Mouse (Mus musculus): ENCODE measurements around the gene Ankrd53. TPM values are rescaled to one million over a fixed set of nuclear protein-coding genes. Genes with fewer than 3 reads are reported as not detected.

Gene Ankrd53
- total RNA-seq (2015; ENCODE audit: low replicate concordance) (not detected in 2 replicates), total RNA-seq (2017; ENCODE audit: low replicate concordance) (not detected in 2 replicates)

DNA sequence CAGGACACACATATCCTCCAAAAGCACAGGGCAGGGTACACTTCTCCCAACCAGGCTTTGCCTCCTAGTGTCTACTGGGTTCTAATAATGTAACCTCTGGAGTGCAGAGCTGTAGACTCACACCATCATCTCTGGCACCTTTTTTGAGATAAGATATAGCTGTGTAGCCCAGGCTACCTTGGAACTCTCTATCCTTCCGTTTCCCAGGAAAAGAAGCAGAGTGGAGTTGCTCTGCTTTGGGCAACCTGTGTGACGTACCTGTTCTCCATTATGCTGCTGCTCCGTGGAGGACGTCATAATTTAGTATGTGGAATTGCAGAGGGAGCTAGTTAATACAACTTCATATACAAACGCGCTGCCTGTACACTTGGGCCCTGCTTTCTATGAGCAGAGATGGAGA is at the start of gene Ankrd53:
Gene Ankrd53 (plus strand): TSS at position 301 of the 400 bp plus-strand sequence.
- no peak for ATAC-seq (replicated peaks; ENCODE audit: low FRiP score, poor library complexity, severe bottlenecking)

DNA sequence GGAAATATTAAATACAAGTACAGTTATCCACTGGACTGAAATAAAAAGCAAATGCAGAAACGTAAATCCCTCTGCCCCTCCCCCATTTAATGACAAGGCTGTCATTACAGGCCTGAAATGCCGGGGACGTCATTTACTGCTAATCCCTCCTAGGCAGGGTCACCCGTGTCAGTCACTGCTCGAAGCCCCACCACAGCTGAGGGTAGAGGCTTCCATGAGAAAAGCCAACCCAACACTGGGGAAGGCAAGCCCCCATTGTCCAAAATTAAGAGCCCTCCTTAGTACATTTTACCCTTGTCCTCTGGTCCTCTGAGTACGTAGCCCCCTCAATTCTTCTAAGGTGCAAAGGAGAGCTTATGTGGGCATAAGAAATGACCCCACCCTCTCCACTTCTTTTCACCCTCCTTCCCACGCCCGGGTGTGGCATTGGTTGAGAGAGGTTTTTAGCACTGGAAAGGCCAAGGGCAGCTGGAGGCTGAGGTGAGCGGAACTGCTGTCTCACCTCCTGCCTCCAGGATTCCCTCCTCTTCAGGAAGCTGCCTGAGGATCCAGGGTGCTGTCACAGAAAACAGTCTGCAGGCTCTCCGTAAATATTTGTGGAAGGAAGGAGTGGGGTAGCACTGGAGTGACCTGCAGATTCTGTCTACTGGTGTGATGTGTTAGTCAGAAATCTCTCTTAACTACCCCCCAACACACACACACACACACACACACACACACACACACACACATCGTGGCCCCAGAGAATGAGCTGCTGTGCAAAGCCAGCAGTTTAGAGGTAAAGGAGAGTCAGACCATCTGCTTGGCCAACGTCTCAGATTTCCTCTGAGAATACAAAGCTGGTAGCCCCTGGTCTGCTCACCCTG is 48.9 kb upstream of the Ankrd53 start:
- ATAC-seq (replicated peaks; ENCODE audit: low FRiP score, poor library complexity, severe bottlenecking) = no peak

DNA sequence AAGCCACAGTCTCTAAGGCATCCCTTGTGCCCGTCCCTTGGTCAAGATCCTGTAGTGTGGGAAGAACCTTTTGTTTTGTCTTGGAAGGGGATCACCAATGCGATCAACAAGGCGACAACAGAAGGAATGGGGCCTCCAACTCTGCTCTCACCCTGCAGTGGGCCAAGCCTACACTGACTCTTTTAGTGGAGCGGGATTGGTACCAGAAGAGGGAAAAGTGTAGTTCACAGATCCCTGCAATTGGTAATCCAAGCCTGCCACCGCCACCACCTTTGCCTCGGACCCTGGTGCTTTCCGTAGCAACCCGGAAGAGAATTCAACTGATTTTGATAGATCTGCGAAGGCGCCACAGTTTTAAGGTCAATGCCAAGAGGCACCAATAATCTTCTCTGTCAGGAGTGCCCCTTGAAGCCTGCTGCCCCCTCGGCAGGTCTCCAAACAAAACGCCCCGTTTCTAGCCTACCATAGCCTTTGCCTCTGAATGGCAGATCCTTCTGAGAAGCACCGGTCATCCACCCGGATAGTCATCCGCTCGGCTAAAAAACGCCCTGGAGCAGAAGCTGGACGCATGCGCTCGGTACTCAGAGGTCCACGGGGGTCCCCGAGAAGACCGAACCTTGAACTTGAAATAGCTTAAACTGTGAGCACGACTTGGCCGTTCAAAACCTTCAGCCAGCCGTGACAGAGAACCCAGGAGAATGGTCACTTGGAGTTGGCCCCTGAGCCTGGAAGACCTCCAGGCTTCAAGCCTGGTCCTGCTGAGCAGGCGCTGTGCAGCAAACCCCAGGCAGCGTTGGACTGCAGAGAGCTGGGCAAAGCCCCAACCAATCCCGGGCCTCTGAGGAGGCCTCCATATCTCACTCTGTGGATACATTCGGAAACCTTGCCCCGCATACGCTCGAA is 48.0 kb upstream of the Ankrd53 start:
- ATAC-seq (replicated peaks; ENCODE audit: low FRiP score, poor library complexity, severe bottlenecking) = no peak

DNA sequence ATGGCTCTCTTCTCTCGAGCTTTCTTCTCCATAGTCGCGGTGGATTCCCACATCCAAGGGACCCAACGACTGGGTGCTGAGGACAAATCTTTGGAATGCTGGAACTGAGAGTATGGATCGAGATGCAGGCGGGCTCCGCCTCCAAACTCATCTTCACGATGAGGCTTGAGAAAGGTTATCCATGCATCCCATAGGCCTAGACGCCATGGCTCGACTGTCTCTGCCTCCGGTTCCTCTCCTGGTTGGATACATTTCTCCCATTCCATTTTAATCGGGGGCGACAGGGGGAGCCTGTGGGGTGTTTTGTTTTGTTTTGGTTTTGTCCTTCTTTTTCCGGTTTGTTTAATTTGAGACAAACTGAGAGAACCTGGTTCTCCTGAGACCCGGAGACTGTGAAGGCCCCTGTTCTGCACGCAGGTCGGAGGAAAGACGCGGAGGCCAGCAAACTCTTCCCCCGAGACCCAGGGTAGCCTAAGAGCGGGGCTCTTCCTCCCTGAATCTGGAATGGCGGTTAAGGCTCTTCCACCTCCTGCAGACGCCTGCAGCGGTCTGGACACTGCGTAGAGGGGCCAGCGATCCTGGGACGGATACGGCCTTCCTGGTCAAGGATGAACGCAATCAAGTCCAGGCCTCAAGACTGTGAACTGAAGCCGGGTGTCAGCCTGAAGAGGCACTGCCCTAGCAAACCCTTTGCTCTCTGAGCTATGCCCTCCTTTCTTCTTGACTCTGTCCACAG is 46.8 kb upstream of the Ankrd53 start:
- no peak for ATAC-seq (replicated peaks; ENCODE audit: low FRiP score, poor library complexity, severe bottlenecking)

DNA sequence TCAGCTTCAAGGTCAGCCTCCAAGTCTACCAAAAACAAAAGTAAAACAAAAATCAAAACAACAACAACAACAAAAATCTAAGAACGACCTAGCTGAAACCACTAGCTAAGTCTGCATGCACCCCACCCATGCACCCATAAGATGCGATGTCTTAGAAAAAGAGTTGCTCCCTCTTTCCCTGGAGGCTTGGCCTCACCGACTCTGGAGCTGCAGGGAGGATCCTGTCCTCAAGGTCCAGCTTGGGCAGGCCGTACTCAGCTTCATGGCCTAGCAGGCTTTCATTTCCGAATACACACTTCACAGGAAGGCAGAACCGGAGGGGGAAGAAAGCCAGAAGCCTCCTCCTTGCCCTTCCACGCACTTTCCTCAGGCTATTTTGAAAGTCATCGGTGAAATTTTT is 45.4 kb upstream of the Ankrd53 start:
- no peak for ATAC-seq (replicated peaks; ENCODE audit: low FRiP score, poor library complexity, severe bottlenecking)

DNA sequence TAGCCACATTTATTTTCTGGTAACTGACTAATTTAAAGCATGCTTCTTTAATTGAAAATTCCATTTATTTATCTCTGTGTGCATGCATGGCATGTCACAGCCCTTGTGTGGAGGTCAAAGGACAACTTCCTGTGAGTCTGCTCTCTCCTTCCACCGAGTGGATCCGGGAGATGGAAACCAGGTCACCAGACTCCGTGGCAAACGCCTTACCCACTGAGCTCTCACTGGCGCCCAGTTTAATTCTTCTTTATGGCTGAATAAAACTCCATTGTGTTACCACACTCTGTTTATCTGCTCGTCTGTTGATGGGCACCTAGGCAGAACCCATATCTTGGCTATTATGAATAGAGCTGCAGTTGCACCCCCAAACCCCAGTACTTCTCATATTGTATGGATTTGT is 39.9 kb upstream of the Ankrd53 start:
- no peak for ATAC-seq (replicated peaks; ENCODE audit: low FRiP score, poor library complexity, severe bottlenecking)

DNA sequence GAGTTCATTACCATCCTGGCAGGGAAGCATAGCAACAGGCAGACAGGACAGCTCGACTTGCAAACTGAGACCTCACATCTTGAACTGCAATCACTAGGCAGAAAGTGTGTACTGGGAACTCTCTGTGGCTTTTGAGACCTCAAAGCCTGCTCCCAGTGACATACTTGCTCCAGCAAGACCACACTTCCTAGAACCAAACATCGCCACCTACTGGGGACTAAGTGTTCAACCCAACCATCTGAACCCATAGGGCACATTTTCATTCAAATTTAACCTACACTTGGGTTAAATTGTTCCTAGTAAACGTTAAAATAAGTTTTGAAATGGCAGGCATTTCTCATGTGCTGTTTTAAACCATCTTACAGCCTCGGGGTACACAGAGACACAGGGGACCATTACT is 35.3 kb upstream of the Ankrd53 start:
- ATAC-seq (replicated peaks; ENCODE audit: low FRiP score, poor library complexity, severe bottlenecking) = no peak

DNA sequence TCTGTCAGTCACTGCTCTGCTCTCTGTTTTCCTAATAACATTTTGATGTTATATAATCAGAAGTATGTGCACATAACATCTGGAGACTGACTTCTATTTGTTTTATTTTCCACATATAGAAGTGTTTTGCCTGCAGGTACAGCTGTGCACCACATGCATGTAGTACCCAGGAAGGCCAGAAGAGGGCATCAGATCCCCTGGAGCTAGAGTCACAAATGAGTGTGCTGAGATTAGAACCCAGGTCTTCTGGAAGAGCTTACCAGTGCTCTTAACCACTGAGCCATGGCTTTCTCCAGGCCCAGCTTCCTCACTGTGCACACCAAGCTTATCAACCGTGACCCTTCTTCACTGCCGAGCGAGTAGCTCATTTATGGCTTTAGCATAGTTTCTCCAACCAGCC is 34.0 kb upstream of the Ankrd53 start:
- ATAC-seq (replicated peaks; ENCODE audit: low FRiP score, poor library complexity, severe bottlenecking) = peak; percentile 64; the same call in 1 of the 2 replicates

DNA sequence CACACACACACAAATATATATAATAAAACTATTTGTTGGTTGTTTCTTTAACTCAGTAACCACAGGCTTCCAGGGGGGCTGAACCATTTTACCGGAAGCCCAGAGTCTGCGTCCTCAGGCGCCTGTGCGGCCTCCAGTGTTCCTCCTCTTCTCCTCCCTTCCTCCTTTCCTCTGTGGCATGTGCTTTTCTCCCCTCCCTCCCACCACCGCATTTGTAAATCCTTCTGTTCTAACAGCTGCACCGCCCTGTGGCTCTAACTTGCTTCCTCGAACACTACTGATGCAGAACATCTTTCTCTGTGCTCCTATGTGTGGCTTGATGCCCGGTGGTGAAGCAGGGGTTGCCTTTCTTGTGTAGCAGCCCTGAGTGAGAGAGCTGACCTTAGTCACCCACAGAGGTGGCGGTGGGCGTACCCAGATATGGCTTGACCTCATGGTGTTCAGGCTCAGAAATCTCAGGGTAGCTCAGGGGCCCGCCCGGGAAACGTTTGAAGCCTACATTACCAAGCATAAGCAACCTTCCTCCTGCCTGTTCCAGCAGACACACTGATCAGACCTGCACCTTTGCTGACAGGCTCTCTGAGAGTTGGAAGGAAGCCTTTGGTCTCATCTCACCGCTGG is 33.0 kb upstream of the Ankrd53 start:
- no peak for ATAC-seq (replicated peaks; ENCODE audit: low FRiP score, poor library complexity, severe bottlenecking)

DNA sequence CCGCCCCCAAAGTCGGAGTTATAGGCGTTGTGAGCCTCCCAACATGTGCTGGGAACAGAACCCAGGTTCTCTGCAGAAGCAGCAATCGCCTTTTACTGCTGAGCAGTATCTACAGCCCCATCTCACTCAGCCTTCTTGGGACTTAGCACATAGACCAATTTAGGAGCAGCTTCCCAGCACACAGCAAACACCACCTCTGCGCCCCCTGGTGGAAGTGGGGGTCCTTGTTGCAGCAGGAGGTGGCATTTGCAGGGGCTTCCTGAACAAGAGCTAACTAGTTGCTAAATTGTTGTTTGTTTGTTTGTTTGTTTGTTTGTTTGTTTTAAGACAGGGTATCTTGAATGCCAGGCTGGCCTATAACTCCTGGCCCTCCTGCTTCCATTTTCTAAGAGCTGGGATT is 31.3 kb upstream of the Ankrd53 start:
- 0 out of 2 replicates have a peak, but pooled peaks have one; percentile 57 for ATAC-seq (replicated peaks; ENCODE audit: low FRiP score, poor library complexity, severe bottlenecking)

DNA sequence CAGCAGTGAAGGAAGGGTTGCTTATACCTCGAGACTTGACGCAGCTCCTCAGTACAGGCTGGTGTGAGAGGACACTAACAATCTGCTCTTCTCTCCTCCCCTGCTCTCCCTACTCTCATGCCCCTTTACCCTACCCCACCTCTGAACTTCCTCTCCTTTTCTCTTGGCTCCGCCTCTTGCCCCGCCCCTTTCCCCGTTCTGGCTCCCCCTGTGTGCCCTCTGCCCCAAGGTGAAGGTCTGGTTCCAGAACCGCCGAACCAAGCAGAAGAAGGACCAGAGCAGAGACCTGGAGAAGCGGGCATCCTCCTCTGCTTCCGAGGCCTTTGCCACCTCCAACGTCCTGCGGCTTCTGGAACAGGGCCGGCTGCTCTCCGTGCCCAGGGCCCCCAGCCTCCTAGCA is 25.1 kb upstream of the Ankrd53 start:
- ATAC-seq (replicated peaks; ENCODE audit: low FRiP score, poor library complexity, severe bottlenecking) = no peak

DNA sequence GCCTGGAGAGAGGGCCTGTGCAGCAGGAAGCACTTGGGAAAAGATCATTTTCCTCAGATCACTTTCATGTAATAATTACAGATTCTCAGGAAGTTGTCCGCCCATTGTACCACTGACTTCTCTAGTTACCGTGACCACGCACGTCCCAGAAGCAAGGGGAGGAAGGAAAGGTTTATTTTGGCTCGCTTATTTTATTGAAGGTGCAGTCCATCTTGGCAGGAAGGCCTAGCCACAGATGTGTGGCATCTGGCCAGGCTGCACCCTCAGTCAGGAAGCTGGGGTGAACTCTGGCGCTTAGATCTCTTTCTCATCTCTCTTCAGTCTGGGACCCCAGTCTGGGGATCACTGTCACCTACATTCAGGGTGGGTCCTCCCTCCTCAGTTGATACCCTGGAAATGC is 23.8 kb upstream of the Ankrd53 start:
- ATAC-seq (replicated peaks; ENCODE audit: low FRiP score, poor library complexity, severe bottlenecking) = no peak

DNA sequence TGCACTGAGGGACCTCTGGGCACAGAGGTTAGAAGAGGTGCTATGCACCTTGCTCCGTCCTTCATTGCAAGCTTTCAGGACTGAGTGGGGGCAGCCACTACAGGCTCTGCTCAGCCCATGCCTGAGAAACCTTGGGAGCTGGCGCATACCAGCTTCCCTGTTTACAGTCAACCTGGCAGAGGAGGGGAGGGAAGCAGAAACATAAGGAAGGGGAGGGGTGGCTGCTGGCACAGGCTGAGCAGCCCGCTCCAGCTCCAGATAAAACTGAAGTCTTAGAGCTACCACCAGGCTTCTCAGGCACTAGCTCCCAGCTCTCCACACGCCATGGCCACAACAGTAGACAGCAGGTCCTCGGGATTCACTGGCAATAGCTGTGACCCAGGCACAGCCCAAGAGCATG is 19.7 kb upstream of the Ankrd53 start, which contains the start of gene Atp6v1b1:
Gene Atp6v1b1 (plus strand): TSS at position 230 of the 400 bp plus-strand sequence.
- ATAC-seq (replicated peaks; ENCODE audit: low FRiP score, poor library complexity, severe bottlenecking) = no peak

DNA sequence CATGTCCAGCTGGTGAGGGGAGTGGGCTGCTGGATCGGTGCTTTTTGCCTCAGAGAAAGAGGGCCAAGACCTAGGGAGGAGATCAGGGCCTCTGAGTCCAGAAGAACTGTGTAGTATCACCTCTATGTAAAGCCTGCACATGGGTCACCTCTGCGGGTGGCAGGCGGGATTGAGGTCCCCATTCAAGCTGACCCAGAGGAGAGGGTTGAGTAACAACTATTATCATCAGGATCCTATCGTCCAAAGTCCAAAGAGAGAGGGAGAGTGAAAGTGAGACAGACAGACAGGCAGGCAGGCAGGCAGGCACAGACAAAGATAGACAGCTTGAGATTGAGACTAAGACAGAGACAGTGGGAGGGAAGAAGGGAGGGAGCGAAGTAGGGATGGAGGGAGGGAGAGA is 19.2 kb upstream of the Ankrd53 start:
- ATAC-seq (replicated peaks; ENCODE audit: low FRiP score, poor library complexity, severe bottlenecking) = no peak

DNA sequence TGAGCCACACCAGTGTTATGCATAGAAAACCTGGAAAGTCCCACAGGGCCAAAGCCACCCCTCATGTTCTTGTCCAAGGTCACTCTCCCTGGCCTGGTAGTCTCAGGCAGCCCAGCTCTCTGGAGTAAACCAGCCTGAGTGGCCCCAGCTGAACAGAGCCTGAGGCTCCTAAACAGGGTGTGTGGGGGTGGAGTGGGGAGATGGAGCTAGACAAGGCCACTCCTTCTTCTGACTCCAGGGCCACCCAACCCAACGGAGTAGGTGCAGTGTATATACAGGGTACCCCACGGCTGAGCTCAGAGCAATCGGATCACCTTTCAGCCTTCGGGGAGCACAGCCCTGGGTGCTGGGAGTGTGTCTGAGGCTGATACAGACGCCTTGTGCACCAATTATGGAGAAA is 18.3 kb upstream of the Ankrd53 start:
- no peak for ATAC-seq (replicated peaks; ENCODE audit: low FRiP score, poor library complexity, severe bottlenecking)

DNA sequence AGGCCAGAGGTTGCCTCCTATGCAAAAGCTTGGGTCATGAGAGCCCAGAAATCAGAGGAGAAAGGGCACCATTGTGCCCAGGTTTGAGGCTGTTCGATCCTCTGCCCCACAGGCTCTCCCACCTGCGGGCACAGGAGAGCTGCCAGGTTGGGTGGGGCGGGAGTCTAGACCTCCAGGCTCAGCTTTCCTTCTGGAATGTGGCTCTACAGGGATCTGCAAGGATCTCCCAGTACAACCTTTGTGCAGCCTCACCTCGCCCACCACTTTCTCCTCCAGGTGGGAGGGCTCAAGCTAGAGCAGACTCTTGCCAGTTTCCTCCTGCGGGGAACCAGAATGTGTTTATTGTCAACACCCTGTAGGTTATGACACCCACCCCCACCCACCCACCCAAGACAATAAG is 17.9 kb upstream of the Ankrd53 start:
- no peak for ATAC-seq (replicated peaks; ENCODE audit: low FRiP score, poor library complexity, severe bottlenecking)

DNA sequence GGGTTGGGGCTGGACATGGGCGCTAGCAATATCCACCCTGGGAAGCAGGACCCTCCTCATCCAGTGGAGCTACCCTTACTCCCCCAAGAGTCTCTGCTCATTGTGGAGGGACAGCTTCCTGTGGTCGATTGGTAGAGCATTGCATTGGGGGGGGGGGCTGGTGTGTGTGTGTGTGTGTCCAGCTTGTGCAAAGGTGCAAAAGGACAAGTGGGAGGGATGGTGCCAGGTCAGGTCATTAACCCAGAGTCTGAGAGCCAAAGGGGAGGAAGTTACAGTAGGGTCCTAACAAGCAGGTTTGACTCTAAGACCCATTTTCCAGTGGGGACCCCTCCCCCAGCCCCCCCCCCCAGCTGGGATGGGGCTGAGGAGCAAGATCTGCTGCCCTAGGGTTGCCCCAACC is 17.0 kb upstream of the Ankrd53 start:
- no peak for ATAC-seq (replicated peaks; ENCODE audit: low FRiP score, poor library complexity, severe bottlenecking)

DNA sequence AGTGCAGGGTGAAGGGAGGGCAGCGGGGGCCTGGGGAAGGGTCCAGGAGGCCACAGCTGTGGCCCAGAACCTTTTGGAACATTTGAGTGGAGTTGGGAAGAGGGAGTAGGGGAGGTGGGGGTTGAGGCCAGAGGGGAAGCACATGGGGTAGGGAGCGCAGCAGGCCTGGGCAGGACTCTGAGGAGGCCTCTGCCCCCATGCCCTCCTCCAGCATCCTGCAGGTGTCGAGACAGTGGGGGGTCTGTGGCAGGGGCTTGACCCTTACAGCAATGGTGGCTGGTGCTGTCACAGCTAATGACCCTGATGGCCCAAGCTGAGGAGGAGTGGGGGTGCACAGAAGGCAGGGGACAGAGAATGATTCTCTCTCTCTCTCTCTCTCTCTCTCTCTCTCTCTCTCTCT is 13.2 kb upstream of the Ankrd53 start:
- ATAC-seq (replicated peaks; ENCODE audit: low FRiP score, poor library complexity, severe bottlenecking) = no peak

DNA sequence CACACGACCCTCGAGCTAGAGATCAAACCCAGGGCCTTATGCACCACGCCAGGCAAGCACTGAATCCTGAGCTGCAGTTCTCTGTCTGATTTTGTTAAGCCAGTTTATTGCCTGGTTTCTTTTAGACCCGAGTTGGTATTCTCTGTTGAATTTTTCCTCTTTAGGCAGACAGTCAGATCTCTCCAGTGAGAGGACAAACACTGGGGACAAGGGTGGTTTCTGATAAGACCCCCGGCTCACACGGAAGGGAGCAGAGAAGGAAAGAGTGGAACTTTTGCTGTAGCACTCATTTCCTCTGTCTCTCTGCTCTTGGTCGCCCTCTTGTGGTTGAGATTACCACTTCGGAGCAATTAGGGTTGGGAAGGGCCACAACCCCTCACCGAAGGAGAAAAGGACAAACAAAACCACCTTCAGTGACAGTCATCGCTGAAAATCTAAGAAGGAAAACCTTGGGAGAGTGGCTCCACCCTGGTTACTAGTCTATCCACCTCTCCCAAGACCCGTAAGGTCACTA is 12.2 kb upstream of the Ankrd53 start:
- ATAC-seq (replicated peaks; ENCODE audit: low FRiP score, poor library complexity, severe bottlenecking) = peak; percentile 64
